Mouse (Mus musculus) right cerebral cortex, postnatal 10 days (tissue): ENCODE data around the gene Rab11fip3.
"Not testable (repeated sequence)": the region's sequence is repeated elsewhere in the genome, so short reads cannot be mapped to it uniquely, and the experiment has no call there.

ENCODE experiments used
- DNase-seq, 2 experiments: peaks; one replicate each; pipeline ENCODE4 v3.0.0; 2021; ENCODE audit warnings: low spot score in 2 of 2

Rab11fip3 gene

DNA sequence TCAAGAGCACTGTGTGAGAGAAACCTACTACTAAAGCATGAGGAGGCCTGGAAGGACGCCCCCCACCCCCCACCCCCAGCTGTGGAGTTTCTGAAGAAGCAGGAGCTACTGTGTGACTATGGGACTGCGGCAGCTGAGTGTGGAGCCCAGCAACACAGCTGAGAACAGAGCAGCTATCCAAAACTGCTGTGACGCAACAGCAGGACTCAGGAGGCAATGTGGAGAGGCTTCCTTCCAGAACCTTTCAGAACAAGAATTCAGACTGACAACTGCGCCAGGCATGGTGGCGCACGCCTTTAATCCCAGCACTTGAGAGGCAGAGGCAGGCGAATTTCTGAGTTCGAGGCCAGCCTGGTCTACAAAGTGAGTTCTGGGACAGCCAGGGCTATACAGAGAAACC lies 28.6 kb downstream of the Rab11fip3 start:
- not testable (repeated sequence) for DNase-seq

DNA sequence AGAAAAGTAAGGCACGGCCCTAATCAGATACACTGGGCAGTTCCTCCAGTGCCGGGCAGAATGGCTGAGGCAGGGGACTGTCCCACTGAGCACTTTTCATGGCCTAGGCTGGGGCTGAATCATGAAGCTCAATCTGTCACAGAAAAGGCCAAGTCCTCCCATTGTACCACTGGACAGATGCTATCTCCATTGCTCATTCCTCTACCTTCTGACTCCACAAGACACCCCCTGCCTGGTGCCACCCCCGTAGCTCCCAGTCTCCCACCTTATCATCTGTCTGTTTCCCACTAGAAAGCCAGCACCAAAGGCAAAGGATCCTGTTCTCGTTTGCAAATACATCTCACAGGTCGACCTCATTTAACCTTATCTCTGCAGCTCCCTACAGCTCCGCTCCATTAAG lies 37.3 kb downstream of the Rab11fip3 start:
- no peak for DNase-seq

DNA sequence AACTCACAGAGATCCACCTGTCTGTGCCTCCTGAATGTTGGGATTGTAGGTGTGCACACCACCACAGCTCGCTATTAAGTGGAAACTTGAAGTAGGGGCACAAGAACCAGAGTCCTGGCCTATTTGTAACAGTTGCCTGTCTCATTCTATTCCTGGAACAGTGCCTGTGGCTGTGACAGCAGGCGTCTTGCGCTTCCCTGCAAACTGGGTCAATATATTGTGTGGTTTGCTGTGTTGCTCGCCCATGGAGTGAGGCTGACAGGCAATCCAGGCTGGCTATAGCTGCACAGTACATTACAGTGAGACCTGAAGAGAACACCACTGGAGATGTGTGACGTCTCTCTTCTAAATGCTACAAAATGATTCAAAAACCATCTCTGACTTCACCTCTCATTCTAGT lies 37.8 kb downstream of the Rab11fip3 start:
- DNase-seq: peak in 1 of 2 experiments; percentile 68

DNA sequence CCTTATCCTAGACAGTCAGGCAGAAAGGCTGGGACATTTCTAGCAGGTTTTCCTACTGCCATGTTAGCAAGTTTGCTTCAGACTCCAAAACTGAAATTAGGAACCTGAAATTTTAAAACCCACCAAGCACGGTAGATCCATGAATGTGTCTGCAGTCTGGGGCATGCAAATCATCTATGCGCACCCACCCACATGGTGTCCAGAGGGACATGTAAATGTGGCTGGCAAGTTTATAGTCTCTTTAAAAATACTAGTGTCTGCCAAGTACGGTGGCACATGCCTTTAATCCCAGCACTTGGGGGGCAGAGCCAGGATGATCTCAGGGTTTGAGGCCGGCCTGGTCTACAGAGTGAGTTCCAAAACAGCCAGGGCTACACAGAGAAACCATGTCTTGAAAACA lies 41.1 kb downstream of the Rab11fip3 start:
- no peak for DNase-seq

DNA sequence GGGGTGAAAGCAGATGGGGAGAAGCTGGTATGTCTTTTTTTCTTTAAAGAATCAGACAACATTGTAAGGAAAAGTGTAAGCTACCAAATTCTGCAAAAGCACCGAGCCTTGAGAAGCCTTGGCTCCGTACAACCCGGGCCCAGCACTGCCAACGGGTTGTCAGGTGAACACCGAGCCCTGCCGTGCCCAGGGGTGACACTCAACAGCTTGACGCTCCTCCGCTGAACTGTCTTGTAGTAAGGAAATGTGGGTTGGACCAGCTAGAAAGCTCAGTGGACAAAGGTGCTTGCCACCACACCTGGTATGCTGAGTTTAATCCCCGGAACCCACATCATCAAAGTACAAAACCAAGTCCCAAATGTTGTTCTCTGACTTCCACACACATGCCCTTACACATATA lies 44.7 kb downstream of the Rab11fip3 start:
- no peak for DNase-seq

DNA sequence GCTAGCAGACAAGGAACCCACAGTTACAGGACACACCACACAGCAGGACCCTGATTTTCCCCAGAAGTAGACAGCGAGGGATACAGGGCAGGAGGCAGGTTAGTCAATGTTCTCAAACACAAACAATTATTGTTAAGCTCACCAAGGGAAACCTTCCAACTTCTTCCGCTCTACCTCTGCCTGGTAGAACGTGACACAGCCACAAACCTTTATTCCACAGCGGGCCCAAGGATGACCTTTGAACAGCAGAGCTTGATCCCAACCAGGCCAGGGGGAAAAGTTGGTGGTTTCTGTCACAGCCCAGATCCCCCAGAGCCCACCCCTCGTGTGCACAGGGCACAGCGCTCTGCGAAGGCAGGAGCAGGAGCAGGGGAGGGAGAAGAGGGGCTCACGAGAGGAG lies 45.4 kb downstream of the Rab11fip3 start:
- no peak for DNase-seq

DNA sequence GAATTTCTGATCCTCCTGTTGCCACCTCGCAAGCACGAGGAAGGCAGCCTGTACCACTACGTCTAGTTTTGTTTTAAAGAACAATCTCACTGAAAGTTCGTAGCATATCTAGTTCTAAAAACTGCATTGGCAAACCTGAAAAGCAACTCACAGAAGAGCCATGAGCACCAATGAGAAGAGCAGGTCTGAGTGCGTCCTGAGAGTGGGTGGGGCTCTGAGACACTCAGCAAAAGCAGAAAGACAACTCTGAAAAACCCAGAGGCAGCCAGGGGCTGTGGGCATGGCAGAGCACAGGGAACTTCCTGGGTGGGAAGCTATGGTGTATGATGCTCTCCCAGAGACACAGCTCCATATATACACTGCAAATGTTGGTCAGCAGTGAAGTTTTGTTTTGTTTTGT lies 46.2 kb downstream of the Rab11fip3 start:
- no peak for DNase-seq

DNA sequence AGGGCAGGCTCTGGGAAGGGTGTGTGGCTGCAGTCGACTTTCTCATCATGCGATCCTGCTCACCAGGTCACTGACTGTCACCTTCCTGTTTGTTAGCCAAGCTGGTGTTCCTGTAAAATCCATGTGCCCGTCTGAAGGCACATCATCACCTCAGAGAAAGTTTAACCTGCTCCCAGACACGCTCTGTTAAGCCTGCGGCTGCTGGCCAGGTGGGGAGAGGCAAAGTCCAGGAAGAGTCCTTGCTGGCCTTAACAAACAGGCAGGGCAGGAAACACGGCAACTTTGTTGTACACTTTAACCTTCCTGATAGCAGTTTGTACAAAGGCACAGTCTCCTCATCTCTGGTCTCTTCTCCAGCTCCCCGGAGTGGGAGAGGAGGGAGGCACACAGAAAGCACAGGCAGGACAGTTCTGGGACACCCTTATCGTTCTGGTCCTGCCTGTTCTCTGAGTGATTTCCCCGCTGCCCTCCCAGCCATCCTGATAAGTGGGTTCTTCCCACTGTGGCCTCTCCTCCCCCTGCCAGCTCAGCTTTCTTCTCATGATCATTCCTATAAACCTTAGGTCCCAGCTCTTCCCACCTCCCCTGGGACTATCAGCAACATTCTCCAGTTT lies 47.5 kb downstream of the Rab11fip3 start:
- no peak for DNase-seq

DNA sequence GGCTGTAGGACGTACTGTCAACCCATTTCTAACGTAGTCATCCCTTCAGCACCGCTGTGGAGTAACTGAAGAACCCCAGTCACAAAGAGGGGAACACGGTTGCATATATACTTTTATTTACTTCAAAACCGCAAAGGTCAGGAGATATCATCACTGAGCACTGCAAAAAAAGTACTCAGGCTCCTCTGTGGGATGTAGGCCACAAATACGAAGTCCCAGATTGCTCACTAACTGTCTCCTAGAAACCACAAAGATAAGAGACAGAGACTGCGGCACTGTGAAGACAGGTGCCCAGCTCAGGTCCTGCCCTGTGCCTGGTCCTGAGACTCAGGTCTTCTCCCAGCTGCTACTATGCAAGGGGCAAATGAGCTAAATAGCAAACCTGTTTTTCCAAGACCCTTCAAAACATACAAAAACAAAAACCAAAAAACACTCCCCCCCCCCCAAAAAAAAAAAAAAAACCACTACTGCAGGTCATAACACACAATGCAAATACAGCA lies 48.5 kb downstream of the Rab11fip3 start:
- no peak for DNase-seq

DNA sequence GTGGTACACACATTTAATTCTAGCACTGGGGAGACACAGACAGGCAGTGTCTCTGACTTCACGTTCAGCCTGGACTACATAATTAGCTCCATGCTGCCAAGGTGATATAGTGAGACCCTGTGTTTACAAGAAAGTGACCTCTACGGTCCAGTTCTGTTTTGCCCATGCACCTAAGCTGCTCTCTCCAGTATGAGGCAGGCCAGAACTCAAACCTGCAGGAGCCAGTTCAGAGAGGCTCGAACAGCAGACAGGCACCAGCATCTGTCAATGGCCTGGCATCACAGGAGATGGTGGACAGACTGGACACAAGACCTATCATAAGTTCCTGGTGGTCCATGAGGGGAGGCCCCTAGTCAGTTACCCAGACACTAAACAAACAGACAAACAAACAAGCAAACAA lies 51.0 kb downstream of the Rab11fip3 start:
- DNase-seq: no peak

DNA sequence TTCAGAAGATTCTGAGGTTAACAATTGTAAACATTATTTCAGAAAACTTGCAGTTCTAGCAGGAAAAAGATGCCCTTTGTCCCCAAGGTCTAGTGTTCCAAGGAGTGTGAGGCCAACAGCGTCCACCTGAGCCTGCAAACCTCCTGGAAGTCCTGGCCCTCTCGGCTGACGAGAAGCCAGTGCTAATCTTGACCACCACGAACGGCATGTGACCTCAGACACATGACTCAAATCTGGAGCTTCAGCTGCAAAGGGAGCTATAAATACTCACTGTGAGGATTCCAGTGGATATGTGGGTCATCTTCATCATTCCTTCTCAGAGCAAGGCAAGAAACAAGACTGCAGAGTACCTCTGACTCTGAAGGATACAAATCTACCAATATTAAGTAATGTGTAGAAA lies 51.4 kb downstream of the Rab11fip3 start:
- no peak for DNase-seq

DNA sequence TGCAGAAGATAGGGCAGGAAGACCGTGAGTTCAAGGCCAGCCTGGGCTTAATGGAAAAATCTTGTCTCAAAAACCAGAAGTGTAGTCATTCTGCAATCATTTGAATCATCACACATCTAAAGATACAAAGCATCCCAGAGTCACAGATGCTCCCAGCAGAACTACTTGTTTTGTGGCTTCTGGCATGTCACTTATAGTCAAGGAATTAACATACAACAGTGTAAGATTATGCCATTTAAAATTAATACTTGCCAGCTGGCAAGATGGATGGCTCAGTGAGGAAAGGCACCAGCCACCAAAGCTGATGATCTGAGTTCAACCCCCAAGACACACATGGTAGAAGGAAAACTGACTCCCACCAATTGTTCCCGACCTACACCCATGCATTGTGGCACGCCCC lies 52.3 kb downstream of the Rab11fip3 start:
- DNase-seq: no peak

DNA sequence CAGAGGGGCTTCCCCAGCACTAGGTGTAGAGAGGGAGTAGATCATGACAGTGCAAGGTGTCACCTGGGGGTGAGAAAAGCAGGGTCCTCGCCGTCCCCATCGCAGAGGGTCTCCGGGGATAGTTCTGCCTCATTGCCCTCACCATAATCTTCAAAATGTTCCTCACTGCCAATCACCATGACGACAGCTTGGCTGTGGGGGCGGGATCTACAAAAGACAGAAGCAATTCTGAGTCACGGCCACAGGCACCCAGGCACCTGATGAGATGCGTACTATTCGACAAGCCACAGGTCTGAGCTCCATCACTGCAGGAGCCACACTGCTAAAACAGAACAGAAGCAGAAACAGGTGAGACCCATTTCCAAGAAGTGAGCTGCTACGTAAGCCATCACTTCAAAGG lies 55.6 kb downstream of the Rab11fip3 start:
- DNase-seq: peak; percentile 58 to 67

DNA sequence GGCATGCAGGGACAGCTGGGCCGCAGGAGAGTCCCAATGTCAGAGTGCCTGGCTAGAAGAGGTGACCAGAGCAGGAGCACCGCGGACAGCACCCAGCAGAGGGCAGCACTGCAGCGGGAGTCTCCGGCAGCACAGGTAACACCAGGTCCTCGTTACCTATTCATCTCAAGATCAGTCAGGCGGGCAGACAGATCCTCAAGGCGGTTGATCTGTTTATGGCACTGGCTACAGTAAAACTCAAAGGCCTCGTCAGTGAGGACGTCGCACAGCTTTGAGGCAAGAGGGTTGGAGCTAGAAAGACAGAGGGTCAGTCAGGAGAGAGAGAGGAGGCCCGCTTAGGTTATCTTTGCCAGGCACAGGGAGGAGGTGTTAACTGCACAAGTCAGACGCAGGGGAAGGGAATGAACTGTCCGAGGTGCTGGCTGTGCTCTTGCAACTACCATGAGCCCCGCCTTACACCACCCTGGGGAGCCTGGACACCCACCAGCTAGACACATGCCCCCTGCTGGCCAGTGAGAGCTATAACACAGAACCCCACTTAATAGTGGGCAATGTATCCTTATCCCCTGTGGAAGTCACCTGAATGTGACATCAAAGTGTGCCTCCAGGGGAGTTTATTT lies 57.4 kb downstream of the Rab11fip3 start:
- peak in 1 of 2 experiments; percentile 61 for DNase-seq

DNA sequence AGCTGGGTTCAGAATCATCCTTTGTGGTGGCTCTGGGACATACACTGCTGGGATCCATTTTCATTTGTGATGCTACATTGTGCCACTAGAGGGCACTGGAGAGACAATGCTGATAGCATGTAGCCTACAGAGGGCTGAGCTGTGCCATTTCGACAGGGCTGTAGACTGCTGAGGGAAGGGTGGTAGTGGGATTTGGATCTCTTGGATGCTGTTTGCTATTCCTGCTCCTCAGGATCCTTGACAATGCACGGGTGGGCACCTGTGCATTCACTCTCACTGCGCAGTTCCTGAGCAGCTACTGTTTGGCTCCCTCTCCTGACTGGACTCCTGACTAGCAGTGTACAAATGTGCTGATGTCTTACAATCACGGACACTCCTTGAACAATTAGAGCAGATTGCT lies 59.8 kb downstream of the Rab11fip3 start:
- DNase-seq: peak; percentile 87 to 89

DNA sequence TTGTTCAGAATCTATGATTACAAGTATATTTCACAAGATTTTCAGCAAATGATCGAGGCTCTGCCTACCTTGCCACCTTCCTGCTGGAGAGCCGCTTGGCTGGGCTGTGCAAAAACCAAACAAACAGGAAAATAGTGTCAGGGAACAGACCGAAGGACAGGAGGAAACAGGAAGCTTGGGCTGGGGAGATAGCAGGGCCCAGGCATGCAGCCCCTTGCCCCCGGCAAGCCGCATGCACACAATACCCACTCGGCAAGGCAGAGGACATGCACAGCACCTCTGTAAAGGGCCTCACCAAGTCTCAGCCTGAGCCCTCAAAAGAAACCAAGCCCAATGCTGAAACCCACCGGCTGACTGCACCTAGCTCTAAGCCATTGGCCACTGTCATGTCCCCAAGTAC lies 60.6 kb downstream of the Rab11fip3 start:
- no peak for DNase-seq

DNA sequence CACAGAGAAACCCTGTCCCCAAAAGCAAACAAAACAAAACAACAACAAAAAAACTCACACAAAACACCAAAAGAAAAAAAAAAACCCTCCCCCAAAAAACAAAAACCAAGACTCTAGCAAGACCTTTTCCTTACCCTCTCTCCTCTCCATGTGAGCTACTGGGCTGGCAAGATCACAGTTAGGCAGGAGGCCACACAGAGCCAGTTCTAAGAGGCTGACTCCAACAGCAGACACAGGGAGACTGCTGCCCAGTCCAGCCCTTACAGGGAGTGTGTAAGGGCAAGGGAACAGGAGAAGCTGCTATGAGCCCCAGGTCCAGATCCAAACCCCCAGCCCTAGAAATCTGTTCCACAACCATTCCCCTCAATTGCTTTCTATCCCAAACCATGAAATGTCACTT lies 61.0 kb downstream of the Rab11fip3 start:
- DNase-seq: no peak

DNA sequence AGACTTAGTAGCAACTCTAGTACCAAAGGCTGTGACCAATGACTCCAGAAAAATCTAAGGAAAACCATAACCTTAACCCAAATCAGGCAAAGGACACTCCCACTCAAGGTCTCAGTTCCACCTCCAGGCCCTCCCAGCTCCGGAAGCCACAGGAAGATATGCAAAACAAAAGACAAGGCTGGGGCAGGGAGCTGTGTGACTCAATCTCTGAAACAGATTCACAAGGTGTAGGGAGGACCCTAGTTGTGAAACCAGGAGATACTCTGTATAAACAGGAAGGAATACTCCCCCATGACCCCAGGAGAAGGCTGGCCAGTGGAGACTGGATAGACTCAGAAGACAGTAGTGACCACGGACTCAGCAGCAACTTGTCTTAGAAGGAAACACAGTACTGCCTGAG lies 61.7 kb downstream of the Rab11fip3 start:
- no peak for DNase-seq

DNA sequence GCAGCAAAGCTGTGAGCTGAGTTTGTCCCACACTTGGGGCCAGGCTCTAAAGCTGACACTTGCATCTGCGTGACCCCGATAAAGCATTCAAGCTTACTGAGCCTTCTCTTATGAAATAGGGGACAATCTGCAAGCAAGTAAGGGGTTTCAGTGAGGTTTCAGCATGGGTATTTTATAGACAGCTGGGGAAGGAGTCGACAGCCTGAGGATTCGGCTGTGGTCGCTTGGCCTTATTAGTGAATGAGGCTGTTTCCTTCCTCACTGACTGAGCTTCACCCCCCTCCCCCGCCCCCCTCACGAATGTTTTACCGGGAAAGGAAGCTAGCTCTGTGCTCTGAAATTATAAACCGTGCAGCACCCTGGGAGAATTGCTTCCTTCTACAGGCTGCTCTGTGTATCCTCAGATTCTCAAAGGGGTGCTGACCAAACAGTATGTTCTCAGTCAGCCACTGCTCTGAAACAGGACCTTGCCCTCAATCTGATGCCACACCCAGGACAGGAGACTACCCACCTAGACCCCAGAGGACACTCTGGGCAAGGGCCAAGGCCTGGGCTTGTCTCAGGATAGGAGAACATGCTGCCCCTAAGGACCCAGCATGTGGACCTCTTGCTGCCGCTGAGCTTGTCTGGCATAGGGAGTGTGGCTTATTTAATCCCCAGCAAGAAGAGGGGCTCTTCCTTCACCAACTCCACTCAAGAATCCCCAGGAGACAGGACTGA lies 63.5 kb downstream of the Rab11fip3 start:
- DNase-seq: no peak

DNA sequence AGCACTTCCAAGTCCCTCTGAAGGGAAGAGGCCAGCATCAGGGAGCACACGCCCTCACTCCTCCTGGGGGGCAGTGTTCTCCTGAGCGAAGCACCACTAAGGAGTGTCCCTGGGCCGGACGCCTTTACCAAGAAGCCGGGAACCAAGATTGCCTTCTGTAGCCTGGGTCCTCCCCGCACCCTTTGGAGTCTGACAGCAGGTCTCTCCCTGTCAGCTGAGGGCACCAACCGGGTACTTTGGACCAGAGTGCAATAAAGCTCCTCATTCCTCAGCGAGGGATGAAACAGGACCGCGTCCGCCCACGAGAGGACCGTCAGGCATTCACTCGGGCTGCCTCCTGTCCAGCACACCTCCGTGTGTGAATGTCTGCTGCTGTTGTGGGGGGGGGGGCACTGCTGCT lies 64.6 kb downstream of the Rab11fip3 start:
- no peak for DNase-seq

DNA sequence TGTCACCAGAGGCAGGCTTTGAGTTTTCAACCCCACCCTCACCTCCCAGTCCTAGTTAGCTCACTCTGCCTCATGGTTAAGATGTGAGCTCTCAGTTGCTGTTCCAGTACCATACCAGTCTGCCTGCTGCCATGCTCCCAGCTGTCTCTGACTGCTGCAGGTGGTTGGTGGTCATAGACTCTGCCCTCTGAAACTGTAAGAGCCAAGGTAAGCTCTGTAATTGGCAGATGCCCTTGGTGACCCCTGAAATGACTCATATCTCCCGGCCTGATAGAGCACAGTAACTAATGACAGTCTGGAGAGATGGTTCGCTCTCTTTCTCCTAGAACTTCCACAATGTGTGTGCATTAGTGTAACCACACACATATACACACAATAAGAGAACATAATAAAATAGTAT lies 65.5 kb downstream of the Rab11fip3 start:
- no peak for DNase-seq

DNA sequence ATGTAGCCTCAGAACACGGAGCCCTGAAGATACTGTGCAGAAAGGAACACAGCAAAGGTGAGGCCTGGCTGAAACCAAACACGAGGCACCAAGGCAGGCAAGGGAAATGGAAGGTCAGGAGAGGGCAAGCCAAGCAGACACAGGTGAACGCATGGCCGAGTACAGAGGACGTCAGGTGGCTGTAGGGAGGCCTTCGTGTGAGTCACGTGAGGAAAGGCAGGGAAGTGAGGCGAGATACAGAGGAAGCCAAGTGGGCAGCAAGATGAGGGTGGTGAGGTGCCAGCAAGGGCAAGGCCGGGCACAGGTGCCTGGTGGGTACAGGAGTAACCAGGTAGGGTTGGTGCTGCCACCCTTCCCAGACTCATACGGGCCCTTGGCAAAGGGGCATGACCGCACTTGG lies 70.9 kb downstream of the Rab11fip3 start:
- no peak for DNase-seq

DNA sequence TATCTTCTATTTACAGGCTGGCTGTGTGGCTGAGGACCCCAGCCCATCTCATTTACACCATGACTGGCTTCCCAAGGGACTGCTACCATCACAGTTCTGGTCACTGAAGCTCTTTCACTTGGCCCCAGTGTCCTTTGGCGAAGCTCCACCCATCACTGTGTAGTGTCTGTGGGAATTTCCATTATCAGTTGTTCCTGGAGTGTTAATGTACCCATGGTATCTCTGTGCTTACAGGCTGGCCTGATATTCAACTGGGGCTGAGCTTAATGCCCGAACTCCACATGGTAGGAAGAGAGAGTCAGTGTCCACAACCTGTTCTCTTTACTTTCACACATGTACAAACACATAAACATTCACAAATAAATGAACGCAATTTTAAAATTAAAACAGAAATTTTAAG lies 75.9 kb downstream of the Rab11fip3 start:
- no peak for DNase-seq
